Mouse (Mus musculus): ENCODE results near the gene Lin7a. TPM values are rescaled to one million over a fixed set of nuclear protein-coding genes. Genes with fewer than 3 reads are reported as not detected.

Lin7a gene
- polyA plus RNA-seq, 1 experiment from 2014 or later: 16.8 TPM

- H3K27ac ChIP-seq (replicated peaks): no peak overlapping the region
- H3K9me3 ChIP-seq: no peaks in the 10 kb centered on the region
- H3K9ac ChIP-seq (replicated peaks): no peak overlapping the region
- no peaks in the 10 kb centered on the region for H3K36me3 ChIP-seq
- H3K27me3 ChIP-seq: no peaks in the 10 kb centered on the region
- H3K4me2 ChIP-seq (replicated peaks): no peak overlapping the region
- no peaks in the 10 kb centered on the region for H3K4me1 ChIP-seq
- no peak overlapping the region for H3K4me3 ChIP-seq
- no peak for ATAC-seq (replicated peaks)
- WGBS: 86% methylated on average over 8 of the region's 8 CpGs
Measured at GRCm38 (mm10) chr10:107230081-107230850, 41.2 kb upstream of the Lin7a start.

- H3K36me3 ChIP-seq: no peaks in the 10 kb centered on the region
- 98% methylated on average over 1 of the region's 1 CpGs for whole genome bisulfite sequencing
- H3K9me3 ChIP-seq: no peaks in the 10 kb centered on the region
- no peak for ATAC-seq (replicated peaks)
- no peak overlapping the region for H3K27ac ChIP-seq (replicated peaks)
- H3K4me2 ChIP-seq (replicated peaks): no peak overlapping the region
- H3K9ac ChIP-seq (replicated peaks): no peak overlapping the region
- no peaks in the 10 kb centered on the region for H3K27me3 ChIP-seq
- no peak overlapping the region for H3K4me3 ChIP-seq
- H3K4me1 ChIP-seq: no peaks in the 10 kb centered on the region
Measured at GRCm38 (mm10) chr10:107230851-107231130, 40.7 kb upstream of the Lin7a start.

DNA sequence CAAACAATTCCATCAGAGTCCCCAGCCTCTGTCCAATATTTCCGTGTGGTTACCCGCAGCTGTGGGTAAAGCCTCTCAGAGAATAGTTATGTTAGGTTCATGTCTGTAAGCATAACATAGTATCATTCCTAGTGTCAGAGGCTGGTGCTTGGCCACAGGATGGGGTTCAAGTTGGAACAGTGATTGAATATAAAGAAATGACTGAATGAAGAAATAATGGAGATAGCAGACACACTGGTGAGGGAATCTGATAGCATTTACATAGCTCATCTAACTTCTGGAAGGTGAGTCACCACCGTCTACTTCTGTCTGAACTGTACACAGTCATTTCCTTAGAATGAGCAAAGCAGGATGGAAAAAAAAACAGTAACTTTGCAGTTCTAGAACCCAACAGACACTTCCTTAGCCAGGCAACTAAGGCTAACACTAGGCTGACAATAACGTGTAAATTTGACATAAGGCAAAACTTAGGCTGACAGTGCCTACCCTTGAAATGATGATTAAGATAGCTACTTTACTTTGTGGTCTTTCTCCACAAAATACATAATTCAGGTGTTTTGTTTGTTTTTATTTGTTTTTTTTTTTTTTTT, 40.0 kb upstream of the Lin7a start:
- H3K4me2 ChIP-seq (replicated peaks): no peak overlapping the region
- no peaks in the 10 kb centered on the region for H3K27me3 ChIP-seq
- no peak for ATAC-seq (replicated peaks)
- no peaks in the 10 kb centered on the region for H3K36me3 ChIP-seq
- H3K4me1 ChIP-seq: no peaks in the 10 kb centered on the region
- H3K9me3 ChIP-seq: no peaks in the 10 kb centered on the region
- no peak overlapping the region for H3K27ac ChIP-seq (replicated peaks)
- H3K4me3 ChIP-seq: no peak overlapping the region
- no peak overlapping the region for H3K9ac ChIP-seq (replicated peaks)
- WGBS: 89% methylated on average over 4 of the region's 4 CpGs

DNA sequence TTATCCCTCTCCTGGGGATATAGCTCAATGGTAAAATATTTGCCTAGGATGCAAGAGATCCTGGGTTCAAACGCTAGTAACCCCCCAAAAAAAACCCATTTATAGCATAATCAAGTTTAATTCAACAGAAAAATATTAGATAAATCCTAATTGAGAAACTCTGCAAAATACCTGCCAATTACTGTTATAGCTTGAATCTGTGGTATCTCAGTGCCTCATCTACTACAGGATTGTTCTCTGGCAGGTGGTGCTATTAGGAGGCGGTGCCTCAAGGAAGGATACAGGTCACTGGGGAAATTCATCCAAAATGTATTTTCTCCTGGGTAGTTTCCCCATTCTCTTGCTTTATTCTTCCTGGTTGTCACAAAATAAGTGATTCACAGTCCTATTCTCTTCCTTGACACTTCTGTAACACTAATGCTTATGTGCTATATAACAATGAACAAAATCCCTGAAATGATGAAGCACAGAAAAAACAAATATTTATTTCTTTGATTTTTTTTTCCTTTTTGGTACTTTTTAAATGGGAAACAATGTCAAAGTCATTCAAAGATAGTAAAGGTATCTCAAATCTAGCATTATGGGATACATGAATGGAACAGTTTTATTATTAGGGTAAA, 38.9 kb upstream of the Lin7a start:
- Histone ChIP-seq H3K36me3 (no peaks in the 10 kb centered on the region), H3K27me3 (no peaks in the 10 kb centered on the region), H3K4me1 (no peaks in the 10 kb centered on the region), H3K4me3 (no peak overlapping the region), H3K9ac (replicated peaks) (no peak overlapping the region), H3K9me3 (no peaks in the 10 kb centered on the region), H3K4me2 (replicated peaks) (no peak overlapping the region), H3K27ac (replicated peaks) (no peak overlapping the region)
- 95% methylated on average over 2 of the region's 2 CpGs for WGBS
- no peak for ATAC-seq (replicated peaks)

DNA sequence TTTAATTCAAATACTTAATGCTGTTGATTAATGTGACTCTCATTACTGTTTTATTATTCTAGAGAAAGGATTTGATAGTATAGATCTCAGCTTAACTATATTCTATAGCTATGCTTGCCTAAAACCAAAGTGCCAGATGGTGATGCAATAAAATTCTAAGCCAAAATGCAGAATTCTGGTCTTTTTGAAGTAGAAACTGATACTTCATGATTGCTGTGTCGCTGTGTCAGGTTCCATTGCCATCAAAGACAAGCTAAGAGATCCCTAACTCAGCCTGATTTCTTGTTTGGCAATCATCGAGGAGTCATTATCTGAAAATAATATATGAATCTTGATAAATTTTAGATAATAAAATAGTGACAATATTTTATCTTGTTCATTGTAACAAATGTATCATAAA, 38.3 kb upstream of the Lin7a start:
- Histone ChIP-seq H3K36me3 (no peaks in the 10 kb centered on the region), H3K4me3 (no peak overlapping the region), H3K4me1 (no peaks in the 10 kb centered on the region), H3K4me2 (replicated peaks) (no peak overlapping the region), H3K27me3 (no peaks in the 10 kb centered on the region), H3K9me3 (no peaks in the 10 kb centered on the region), H3K27ac (replicated peaks) (no peak overlapping the region), H3K9ac (replicated peaks) (no peak overlapping the region)
- WGBS: 87% methylated on average over 2 of the region's 2 CpGs
- ATAC-seq (replicated peaks): no peak

DNA sequence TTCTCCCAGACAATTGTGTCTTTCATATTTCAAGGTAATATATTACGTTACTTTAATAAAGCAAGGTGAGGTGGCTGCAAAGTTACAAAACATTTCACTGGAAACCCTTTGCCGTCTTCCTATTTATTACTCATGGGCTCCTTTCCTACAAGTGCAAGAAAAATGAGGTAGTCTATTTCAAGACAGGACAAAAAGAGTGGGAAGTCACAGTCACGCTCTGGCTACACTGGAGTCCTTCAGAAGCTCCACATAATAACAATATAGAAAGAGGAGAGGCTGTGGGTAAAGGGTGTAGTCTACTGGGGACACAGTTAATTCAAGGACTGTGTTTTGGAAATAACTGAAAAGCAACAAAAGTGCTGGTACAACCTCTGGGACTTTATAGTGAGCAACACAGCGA, 37.7 kb upstream of the Lin7a start:
- H3K9ac ChIP-seq (replicated peaks): no peak overlapping the region
- ATAC-seq (replicated peaks): no peak
- H3K9me3 ChIP-seq: no peaks in the 10 kb centered on the region
- H3K27me3 ChIP-seq: no peaks in the 10 kb centered on the region
- no peaks in the 10 kb centered on the region for H3K36me3 ChIP-seq
- no peak overlapping the region for H3K27ac ChIP-seq (replicated peaks)
- no peak overlapping the region for H3K4me2 ChIP-seq (replicated peaks)
- no peaks in the 10 kb centered on the region for H3K4me1 ChIP-seq
- no peak overlapping the region for H3K4me3 ChIP-seq
- WGBS: 76% methylated on average over 4 of the region's 4 CpGs

- Histone ChIP-seq H3K4me3 (no peak overlapping the region), H3K27me3 (no peaks in the 10 kb centered on the region), H3K4me2 (replicated peaks) (no peak overlapping the region), H3K27ac (replicated peaks) (no peak overlapping the region), H3K4me1 (no peaks in the 10 kb centered on the region), H3K36me3 (no peaks in the 10 kb centered on the region), H3K9ac (replicated peaks) (no peak overlapping the region), H3K9me3 (no peaks in the 10 kb centered on the region)
- no peak for ATAC-seq (replicated peaks)
- WGBS: 85% methylated on average over 7 of the region's 7 CpGs
Measured at GRCm38 (mm10) chr10:107234421-107235400, 36.8 kb upstream of the Lin7a start.

- 86% methylated on average over 3 of the region's 3 CpGs for WGBS
- Histone ChIP-seq H3K4me1 (no peaks in the 10 kb centered on the region), H3K4me2 (replicated peaks) (no peak overlapping the region), H3K27ac (replicated peaks) (no peak overlapping the region), H3K27me3 (no peaks in the 10 kb centered on the region), H3K9me3 (no peaks in the 10 kb centered on the region), H3K4me3 (no peak overlapping the region), H3K36me3 (no peaks in the 10 kb centered on the region), H3K9ac (replicated peaks) (no peak overlapping the region)
- no peak for ATAC-seq (replicated peaks)
Measured at GRCm38 (mm10) chr10:107235496-107235895, 36.0 kb upstream of the Lin7a start.

DNA sequence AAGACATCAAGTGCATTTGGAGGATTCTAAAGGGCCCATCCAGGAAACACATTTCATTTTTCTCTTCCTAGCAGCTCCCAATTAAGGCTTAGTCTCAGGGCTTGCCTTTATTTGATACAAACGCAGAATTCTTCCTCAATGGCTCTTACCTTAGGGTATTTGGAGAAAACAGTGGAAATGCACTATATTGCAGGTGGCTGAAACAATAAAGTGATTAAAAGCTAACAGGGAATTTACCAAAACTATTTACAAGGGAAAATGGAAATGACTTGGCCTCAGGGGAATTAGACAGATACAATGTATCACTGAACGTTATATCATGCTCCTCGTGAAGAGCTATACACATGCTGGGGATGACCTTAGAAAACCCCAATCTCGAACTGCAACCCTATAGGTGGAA, 35.3 kb upstream of the Lin7a start:
- no peaks in the 10 kb centered on the region for H3K27me3 ChIP-seq
- 68% methylated on average over 4 of the region's 4 CpGs for WGBS
- H3K27ac ChIP-seq (replicated peaks): no peak overlapping the region

GRCm38 (mm10) chr10:107237076-107237475, 34.4 kb upstream of the Lin7a start:
- Histone ChIP-seq H3K27ac (replicated peaks) (no peak overlapping the region), H3K36me3 (no peaks in the 10 kb centered on the region), H3K4me1 (no peaks in the 10 kb centered on the region), H3K4me2 (replicated peaks) (no peak overlapping the region), H3K9me3 (no peaks in the 10 kb centered on the region), H3K27me3 (no peaks in the 10 kb centered on the region), H3K4me3 (no peak overlapping the region), H3K9ac (replicated peaks) (no peak overlapping the region)
- 75% methylated on average over 2 of the region's 2 CpGs for WGBS
- ATAC-seq (replicated peaks): no peak

More for the DNA sequence above, 35.3 kb upstream of the Lin7a start:
- Histone ChIP-seq H3K36me3 (no peaks in the 10 kb centered on the region), H3K4me2 (replicated peaks) (no peak overlapping the region), H3K4me1 (no peaks in the 10 kb centered on the region), H3K4me3 (no peak overlapping the region), H3K9ac (replicated peaks) (no peak overlapping the region), H3K9me3 (no peaks in the 10 kb centered on the region)
- no peak for ATAC-seq (replicated peaks)

DNA sequence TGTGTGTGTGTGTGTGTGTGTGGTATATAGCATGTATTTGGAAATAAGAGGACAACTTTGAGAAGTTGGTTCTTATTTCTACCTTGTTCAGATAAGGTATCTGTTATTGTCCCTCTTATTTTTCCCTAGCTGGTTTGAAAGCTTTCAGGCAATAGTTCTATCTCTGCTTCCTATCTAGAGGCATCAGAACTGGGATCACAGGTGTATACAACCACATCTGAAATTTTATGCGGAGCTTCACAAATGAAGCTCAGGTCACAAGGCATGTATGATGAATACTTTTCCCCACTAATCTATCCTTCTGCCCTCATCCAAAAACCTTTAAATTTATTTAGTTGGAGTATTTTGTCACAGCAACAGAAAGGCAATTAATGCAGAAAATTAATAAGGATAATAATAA, 33.8 kb upstream of the Lin7a start:
- Histone ChIP-seq H3K9ac (replicated peaks) (no peak overlapping the region), H3K4me2 (replicated peaks) (no peak overlapping the region), H3K27ac (replicated peaks) (no peak overlapping the region), H3K4me3 (no peak overlapping the region), H3K9me3 (no peaks in the 10 kb centered on the region), H3K36me3 (no peaks in the 10 kb centered on the region), H3K27me3 (no peaks in the 10 kb centered on the region), H3K4me1 (no peaks in the 10 kb centered on the region)
- 95% methylated on average over 1 of the region's 1 CpGs for WGBS
- ATAC-seq (replicated peaks): no peak

Measured in forebrain, embryonic 15.5 days (tissue).